Mouse (Mus musculus): ENCODE measurements at regions not wholly inside any gene's neighbourhood (a gene's known extent, or its start where the extent isn't known, plus 50 kb on each side); places are given as distances from the start of the nearest gene placed in this dataset.

DNA sequence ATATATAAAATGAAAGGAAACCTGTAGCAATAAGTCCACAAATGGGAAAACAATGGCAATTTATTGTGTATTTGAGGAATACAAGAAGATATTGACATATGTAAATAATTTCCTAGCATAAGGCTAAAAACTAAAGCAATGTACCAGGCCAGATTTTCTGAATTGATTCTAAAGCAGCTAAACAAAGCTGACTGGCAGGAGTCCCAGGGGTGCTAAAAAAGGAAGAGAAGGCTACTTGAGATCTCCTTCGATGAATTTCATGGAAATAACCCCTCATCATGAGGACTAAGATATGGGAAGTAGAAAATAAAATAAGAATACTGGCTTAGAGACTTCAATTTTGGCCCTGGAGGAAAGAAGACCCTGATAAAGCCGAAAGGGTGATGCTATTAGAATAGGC, 630.4 kb upstream of the Reg3g start:
- peak in 1 of 2 experiments; percentile 3 for DNase-seq (ENCODE audit: low spot score in 2 of 2)

- no peak for DNase-seq (ENCODE audit: low spot score in 2 of 2)
Observed at GRCm38 (mm10) chr6:79057531-79057930, 588.9 kb upstream of the Reg3g start.

Measured in right cerebral cortex, adult 2 months (tissue).